Mouse (Mus musculus) neural tube, embryonic 10.5 days (tissue): ENCODE measurements around the gene Ptx4.

Source experiments
- DNase-seq: peaks from one replicate; pipeline ENCODE4 v3.0.0-alpha.2; 2017; ENCODE audit warnings: low spot score; ENCODE audit errors: extremely low spot score

The Ptx4 gene

DNA sequence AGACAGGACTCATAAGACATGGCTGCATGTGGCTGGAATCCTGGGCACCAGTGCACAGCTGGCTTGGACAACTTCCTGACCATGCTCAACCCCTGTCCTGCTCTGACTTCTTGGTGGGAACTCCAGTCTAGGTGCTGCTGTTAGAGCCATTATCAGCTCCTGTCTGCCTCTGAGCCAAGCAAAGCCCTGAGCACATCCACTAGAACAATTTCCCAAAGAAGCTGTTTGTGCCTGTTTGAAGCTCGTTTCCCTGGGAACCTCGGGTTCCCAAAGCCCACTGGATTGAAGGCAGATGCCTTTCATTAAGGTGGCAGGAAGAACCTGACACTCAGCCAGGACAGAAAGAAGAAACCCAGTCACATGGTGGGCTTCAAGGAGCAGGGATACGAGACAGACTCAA lies at the start of gene Ptx4:
Gene Ptx4 (plus strand): TSS at position 355 of the 400 bp plus-strand sequence.
- no peak for DNase-seq

DNA sequence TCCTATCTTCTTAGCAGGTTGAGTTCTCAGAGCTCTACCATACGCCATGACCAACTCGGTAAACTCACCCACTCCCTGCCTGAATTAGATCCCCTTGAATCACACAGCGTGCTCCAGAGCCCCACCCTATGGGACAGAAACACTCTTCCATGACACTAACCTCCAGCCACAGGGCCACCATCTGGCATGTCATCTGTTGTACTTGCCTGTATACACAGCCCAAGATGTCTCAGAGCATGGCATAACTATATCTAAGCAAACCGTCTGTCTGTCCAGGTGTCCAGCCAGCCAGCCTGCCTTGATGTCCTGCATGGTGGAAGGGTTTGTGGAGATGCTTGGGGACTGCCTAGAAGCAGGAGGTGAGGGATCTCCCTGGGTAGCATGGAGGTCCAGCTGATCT lies 43.7 kb upstream of the Ptx4 start:
- no peak for DNase-seq

GRCm38 (mm10) chr17:25077771-25078372 lies 42.7 kb upstream of the Ptx4 start:
- DNase-seq = no peak

- no peak for DNase-seq
Measured at GRCm38 (mm10) chr17:25080210-25080609, 40.4 kb upstream of the Ptx4 start.

- DNase-seq = no peak
Measured at GRCm38 (mm10) chr17:25080960-25081381, 39.6 kb upstream of the Ptx4 start.

DNA sequence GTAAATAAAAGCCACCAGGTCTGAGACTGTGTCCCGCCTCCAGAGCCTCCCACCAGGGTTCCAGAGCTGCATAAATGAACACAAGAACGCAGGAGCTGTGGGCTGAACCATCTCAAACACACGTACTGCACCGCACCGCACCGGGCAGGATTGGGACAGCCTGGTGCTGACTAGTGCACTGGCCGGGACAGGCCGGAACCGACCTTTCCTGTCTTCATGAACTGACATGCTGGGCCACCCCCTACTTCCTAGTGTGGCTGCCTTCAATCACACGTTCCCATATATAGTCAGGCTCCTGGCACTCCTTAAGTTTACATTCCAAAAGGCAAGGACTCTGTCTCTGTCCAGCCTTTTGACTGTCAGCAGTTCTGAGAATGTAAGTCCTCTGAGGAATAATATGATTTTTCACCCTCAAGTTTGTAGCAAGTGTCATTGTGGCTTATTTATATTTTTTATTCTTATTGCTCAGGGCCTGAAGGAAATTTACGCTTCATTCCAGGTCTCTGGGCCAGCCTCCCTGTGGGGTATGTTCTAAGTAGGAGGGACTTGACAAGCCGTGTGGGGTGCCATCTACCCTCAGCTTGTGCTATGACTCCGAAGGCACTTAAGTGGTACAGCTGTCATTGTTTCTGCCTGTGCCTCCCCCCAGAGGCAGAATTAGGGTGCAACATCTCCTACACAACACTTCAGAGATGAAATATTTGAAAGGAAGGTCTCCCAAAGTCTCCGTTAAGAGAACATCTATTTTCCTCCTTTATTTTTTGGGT lies 38.3 kb upstream of the Ptx4 start:
- no peak for DNase-seq

- DNase-seq = no peak
Measured at GRCm38 (mm10) chr17:25082887-25083286, 37.7 kb upstream of the Ptx4 start.

DNA sequence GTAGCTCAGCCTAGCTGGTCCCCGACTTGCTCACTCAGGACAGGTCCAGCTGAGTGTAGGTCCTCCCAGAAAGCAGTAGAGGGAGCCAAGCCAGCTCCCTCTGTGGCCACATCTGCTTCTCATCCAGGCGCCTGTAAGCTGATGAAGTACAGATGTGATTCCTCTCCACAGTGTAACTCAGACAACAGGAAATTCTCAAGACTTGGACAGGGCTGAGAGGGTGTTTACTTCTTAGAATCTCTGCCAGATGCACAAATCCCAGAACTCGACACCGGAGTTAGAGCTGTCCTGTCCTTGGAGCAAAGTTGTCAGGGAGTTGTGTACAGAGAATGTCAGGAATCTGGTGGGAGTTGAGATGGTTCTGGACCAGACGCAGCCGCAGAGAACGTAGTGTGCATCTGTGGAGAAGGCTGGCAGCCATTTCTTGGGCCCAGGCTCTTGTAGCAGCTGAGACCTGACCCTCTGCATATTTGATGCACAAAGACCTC lies 37.1 kb upstream of the Ptx4 start, which contains the start of gene Tmem204:
Gene Tmem204 (minus strand): TSS at position 148 of the 488 bp plus-strand sequence.
- peak; percentile 77 for DNase-seq

DNA sequence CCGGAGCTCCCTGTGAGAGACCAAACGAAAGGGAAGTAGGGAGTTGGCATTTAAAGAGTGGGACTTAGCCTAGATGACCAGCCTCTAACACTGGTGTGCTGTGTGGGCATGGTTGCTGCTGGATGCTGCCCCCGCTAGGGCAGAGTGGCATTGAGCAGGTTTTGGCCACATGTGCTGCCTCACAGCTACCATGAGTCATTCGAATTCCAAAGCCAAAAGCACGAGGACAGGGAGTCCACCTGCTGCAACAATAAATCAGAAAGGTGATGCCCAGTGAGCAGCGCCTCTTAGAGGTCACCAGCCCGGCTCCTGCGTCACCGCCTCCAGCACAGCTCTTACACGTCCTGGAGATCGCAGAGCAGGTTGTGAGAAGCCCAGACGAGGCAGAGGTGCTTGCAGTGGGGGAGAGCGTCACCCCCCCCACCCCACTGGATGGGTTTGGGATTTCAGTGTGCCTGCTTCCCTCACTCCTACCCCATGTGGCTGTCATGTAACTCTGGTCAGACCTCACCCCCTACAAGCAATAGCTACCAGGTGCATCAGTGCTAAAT lies 35.6 kb upstream of the Ptx4 start:
- peak; percentile 19 for DNase-seq

DNA sequence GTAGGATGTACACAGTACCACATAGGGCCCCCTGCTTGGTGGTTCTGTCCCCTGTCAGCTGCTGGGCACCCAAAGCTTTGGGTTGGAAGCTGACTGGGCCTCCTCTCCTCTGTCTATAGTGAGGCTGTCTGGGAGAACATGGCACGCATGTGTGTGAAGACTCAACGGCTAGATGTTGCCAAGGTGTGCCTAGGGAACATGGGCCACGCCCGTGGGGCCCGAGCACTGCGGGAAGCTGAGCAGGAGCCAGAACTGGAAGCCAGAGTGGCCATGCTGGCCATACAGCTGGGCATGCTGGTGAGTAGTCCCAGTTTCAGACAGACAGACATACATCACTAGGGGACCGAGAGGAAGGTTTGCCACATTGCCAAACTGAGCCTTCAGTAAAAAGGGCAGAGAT lies 33.8 kb upstream of the Ptx4 start:
- DNase-seq = no peak

- no peak for DNase-seq
Measured at GRCm38 (mm10) chr17:25089158-25089557, 31.4 kb upstream of the Ptx4 start.

GRCm38 (mm10) chr17:25090450-25090849 lies 30.1 kb upstream of the Ptx4 start:
- DNase-seq = no peak

GRCm38 (mm10) chr17:25096221-25096620 lies 24.3 kb upstream of the Ptx4 start:
- no peak for DNase-seq

DNA sequence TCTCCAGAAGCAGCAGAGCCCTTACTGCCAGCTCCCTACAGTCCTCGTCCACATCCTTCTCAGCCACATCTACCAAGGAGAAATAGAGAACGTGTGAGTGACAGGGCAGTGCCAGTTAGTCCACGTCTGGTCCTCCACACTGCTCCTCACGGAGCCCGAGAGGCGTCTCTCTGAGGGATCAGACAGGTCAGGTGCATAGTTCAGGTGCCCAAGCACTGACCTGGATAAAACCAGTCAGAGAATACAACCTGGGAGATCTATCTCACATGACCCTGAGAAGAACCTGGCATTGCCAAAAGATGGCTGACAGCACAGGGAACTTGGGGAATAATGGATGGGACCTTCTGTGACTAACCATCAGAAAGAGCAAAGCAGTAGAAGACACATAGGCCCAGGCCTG lies 20.5 kb upstream of the Ptx4 start:
- no peak for DNase-seq

- DNase-seq = no peak
Measured at GRCm38 (mm10) chr17:25101338-25101737, 19.2 kb upstream of the Ptx4 start.

DNA sequence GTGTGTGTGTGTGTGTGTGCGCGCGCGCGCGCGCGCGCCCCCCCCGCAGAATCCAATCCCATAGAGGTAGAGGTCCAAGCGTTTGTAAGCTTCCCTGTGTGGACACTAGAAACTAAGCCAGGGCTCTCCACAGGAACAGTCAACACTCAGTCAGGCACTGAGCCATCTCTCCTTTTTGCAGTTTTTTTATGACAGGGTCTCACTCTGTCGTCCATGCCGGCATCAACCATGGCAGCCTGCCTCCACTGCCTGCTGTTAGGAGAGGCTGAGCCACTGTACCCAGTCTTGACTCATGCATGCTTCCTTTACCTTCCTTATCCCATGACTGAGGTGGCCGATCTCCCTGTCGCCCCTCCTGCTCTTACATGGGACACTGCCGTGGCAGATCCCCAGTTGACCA lies 12.8 kb upstream of the Ptx4 start:
- no peak for DNase-seq

DNA sequence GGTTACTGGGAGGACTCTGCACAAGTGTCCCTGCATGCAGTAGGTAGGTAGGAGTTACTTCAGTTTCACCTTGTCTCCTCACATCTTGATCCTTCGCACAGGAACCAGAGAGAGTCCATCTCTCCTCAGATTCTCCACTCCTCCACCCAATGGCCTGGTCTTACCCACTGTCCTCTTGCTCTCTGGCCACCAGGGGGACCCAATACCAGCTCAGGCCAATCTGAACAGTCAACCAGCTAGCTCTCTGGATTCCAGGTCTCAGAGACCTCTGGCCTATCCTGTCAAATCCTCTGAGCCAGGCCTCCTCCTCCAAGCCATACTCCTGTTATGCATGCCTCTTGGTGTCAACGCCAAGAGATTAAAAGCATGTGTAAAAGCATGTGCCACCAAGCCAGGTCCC lies 11.0 kb upstream of the Ptx4 start:
- DNase-seq = peak; percentile 35

DNA sequence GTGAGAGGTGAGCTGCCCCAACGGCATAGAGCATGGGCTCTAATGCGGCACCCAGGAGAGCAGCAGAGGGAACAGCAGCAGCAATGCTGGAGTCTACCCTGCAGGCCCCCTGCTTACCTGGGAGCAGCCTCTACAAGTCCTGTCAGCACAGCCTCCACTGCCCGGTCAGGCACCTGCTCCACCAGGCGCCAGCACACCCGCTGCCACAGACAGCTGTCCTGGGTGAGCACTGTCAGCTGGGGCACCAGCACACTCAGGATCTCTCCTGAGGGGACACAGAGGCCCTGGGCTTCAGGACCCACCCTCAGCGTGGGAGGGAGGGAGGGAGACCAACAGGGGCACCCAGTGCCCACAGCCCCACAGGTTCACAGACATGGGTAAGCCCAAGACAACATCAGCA lies 10.0 kb upstream of the Ptx4 start:
- no peak for DNase-seq

DNA sequence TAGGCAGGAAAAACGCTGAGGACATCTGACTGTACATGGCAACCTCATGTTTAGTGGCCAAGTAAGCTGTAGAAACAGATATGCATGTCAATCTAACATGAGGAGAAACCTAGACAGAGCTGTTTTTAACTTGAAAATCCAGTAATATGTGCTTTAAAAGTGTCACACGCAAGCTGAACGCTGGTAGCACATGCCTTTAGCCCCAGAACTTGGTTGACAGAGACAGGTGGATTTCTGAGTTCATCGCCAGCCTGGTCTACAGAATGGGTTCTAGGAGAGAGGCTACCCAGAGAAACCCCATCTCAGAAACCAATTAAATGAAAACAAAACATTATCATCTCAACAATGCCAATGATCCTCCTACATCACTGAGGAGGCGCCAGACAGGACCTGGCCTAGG lies 9.3 kb upstream of the Ptx4 start:
- no peak for DNase-seq

DNA sequence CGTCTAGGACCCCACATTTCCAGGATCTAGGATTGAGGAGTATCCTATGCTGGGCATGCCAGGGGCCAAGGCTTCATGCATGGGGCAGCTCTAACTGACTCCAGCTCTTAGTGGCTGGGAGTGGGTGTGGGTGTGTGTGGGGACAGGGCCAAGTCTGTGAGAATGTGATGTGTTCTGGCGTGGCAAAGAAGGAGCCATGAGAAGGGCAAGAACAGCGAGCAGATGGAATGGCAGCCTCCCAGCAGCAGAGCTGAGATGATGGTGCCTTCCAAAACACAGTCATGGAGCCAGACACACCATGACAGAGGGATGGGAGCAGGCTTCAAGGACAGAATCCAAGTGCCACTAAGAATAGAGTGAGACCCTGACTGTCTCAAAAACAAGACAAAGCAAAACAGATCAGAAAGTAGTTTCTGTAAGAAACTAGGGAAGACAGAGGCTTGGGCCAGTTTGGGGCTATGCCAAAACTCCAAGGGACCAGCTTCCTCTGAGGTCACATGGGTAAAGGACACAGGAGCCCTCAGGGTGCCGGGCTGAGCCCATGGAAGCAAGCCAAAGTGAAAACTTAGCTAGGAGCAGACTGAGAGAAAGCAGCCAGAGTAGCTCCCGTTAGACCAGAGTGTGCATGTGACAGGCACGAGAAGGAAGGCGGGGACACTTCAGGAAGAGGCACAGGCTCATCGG lies 8.7 kb upstream of the Ptx4 start:
- no peak for DNase-seq

DNA sequence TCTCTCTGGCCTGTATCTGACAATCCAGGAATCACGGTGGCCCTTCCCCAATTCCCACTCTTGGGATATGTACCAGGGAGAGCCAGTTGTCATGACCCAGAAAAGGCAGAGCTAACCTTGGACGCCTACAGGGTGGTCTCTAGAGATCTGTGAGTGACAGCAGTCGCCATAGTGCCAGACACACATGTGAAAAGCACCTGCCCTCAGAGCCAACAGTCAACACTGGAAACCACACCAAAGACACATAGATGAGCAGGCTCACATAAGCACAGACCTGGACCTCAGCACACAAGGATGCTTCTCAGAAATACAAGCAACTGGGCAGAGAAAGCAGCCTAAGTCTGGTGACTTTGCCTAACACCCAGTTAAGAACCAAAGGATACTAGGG lies 8.1 kb upstream of the Ptx4 start:
- DNase-seq = no peak
